Mouse (Mus musculus) myocyte (in vitro differentiated cells): Measurements from ENCODE around the gene Mfsd11. TPM values are rescaled to one million over a fixed set of nuclear protein-coding genes. Genes with fewer than 3 reads are reported as not detected.

Source experiments
- H3K27me3 ChIP-seq: one replicate; pipeline ENCODE4 v1.6.1; 2011; ENCODE audit not compliant: control insufficient read depth, insufficient read depth, insufficient read length
- H3K36me3 ChIP-seq: one replicate; pipeline ENCODE4 v1.6.1; 2011; ENCODE audit not compliant: control insufficient read depth, insufficient read depth
- H3K4me2 ChIP-seq: one replicate; pipeline ENCODE4 v1.6.1; 2011; ENCODE audit warnings: low read depth, control low read depth
- H3K4me3 ChIP-seq: one replicate; pipeline ENCODE4 v1.5.1; 2011; ENCODE audit warnings: mild to moderate bottlenecking, control low read depth, moderate library complexity
- H3K79me2 ChIP-seq: one replicate; pipeline ENCODE4 v1.6.1; 2011; ENCODE audit not compliant: control insufficient read depth, insufficient read depth
- H3ac ChIP-seq: one replicate; pipeline ENCODE4 v1.6.1; 2011; ENCODE audit not compliant: control insufficient read depth, insufficient read length
- CEBPB ChIP-seq: IDR thresholded peaks from 2 replicates; pipeline ENCODE4 v1.6.1; 2011; ENCODE audit warnings: mild to moderate bottlenecking, moderate library complexity; ENCODE audit not compliant: poor library complexity, insufficient read depth, severe bottlenecking
- E2F4 ChIP-seq: IDR thresholded peaks from one replicate; pipeline ENCODE4 v1.6.1; 2011; ENCODE audit warnings: mild to moderate bottlenecking, control low read depth, moderate library complexity; ENCODE audit not compliant: insufficient read depth
- MAX ChIP-seq: IDR thresholded peaks from one replicate; pipeline ENCODE4 v1.6.1; 2011; ENCODE audit warnings: low read depth, mild to moderate bottlenecking, control low read depth
- MYOD1 ChIP-seq, 3 experiments: IDR thresholded peaks; one replicate each; pipeline ENCODE4 v1.6.1; 2011; ENCODE audit warnings: control low read depth in 2 of 3, low read depth in 2 of 3, mild to moderate bottlenecking in 2 of 3, moderate library complexity in 1 of 3; ENCODE audit not compliant: insufficient read length in 2 of 3, control insufficient read depth in 1 of 3
- MYOG ChIP-seq, 3 experiments: IDR thresholded peaks; one replicate each; pipeline ENCODE4 v1.6.1; 2011; ENCODE audit warnings: control low read depth in 2 of 3, low read depth in 2 of 3, mild to moderate bottlenecking in 2 of 3; ENCODE audit not compliant: insufficient read length in 2 of 3, control insufficient read depth in 1 of 3, insufficient read depth in 1 of 3
- POLR2A ChIP-seq: IDR thresholded peaks from one replicate; pipeline ENCODE4 v1.6.1; 2011; ENCODE audit warnings: low read depth, mild to moderate bottlenecking, control low read depth, moderate library complexity; ENCODE audit not compliant: insufficient read length
- POLR2AphosphoS2 ChIP-seq: IDR thresholded peaks from one replicate; pipeline ENCODE4 v1.6.1; 2011; ENCODE audit warnings: low read depth, control low read depth; ENCODE audit not compliant: insufficient read length
- REST ChIP-seq: IDR thresholded peaks from one replicate; pipeline ENCODE4 v1.6.1; 2011; ENCODE audit warnings: mild to moderate bottlenecking, control low read depth, moderate library complexity; ENCODE audit not compliant: insufficient read depth, insufficient read length
- SRF ChIP-seq: IDR thresholded peaks from one replicate; pipeline ENCODE4 v1.6.1; 2011; ENCODE audit warnings: low read depth; ENCODE audit not compliant: control insufficient read depth, insufficient read length
- TCF12 ChIP-seq: IDR thresholded peaks from one replicate; pipeline ENCODE4 v1.6.1; 2011; ENCODE audit warnings: mild to moderate bottlenecking, control low read depth; ENCODE audit not compliant: poor library complexity, insufficient read depth, severe bottlenecking
- TCF3 ChIP-seq: IDR thresholded peaks from one replicate; pipeline ENCODE4 v1.6.1; 2011; ENCODE audit warnings: low read depth, control low read depth; ENCODE audit not compliant: insufficient read length
- USF1 ChIP-seq: IDR thresholded peaks from one replicate; pipeline ENCODE4 v1.6.1; 2011; ENCODE audit warnings: low read depth, mild to moderate bottlenecking, control low read depth, moderate library complexity
- polyA plus RNA-seq: library from polyadenylated mRNA; unstranded; fragments of >200 nt; fragmentation: generic; extraction: Trizol; gene quantifications from one replicate; pipeline ENCODE4 v1.2.1, GENCODE M21; 2012; ENCODE audit warnings: missing spikeins

The Mfsd11 gene
- polyA plus RNA-seq, 1 experiment: 40.0 TPM

GRCm38 (mm10) chr11:116826550-116827504 is 25.4 kb upstream of the Mfsd11 start:
- TF ChIP-seq TCF3 (no peak), SRF (no peak), E2F4 (no peak), POLR2A (peak; percentile 42), MYOG (IDR thresholded peaks at IDR 0.05; ENCODE audit: control insufficient read depth in 1 of 3, insufficient read depth in 1 of 3, insufficient read length in 2 of 3, low read depth in 2 of 3) (peak in 1 of 3 experiments; percentile 54), REST (no peak), USF1 (no peak), MYOD1 (IDR thresholded peaks at IDR 0.05; ENCODE audit: control insufficient read depth in 1 of 3, insufficient read length in 2 of 3, low read depth in 2 of 3) (peak in 1 of 3 experiments; percentile 37), POLR2AphosphoS2 (no peak)
- H3K4me2 ChIP-seq: peak overlapping the region; percentile 90
- H3ac ChIP-seq: peak overlapping the region; percentile 59
- H3K79me2 ChIP-seq: peaks cover 60% of the 10 kb centered on the region
- no peaks in the 10 kb centered on the region for H3K27me3 ChIP-seq
- H3K4me3 ChIP-seq: peak overlapping the region; percentile 61
- no peaks in the 10 kb centered on the region for H3K36me3 ChIP-seq

DNA sequence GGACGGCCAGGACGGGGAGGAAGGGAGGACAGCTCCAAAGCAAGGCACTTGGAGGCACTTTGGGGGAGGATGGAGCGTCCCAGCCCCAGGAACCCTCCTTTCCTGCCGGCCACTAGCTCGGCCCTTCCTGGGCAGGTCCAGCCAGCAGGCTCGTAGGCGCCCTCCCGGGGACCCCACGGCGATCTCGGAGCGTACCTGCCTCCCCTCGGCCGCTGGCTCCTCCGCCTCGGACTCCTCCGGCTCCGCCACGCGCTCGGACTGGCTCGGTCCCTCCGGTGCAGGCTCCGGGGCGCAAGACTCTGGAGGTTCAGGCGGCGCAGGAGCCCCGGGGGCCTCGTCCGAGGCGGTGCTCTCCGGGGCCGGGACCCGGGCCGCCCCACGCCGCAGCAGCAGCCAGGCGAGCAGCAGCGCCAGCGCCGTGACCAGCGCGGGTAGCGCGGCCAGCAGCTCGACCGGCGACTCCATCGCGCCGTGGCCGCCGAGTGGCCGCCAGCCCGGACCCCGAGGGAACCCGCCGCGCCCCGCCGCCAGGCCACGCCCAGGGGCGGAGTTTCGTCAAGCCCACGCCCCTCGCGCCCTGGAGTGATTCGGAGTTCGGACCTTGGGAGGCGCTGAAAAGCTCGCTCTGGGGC is 24.6 kb upstream of the Mfsd11 start, which contains the start of gene Mxra7:
Gene Mxra7 (minus strand): TSS at position 513 of the 632 bp plus-strand sequence.
- TF ChIP-seq SRF (no peak), MYOD1 (IDR thresholded peaks at IDR 0.05; ENCODE audit: control insufficient read depth in 1 of 3, insufficient read length in 2 of 3, low read depth in 2 of 3) (no peak), MYOG (IDR thresholded peaks at IDR 0.05; ENCODE audit: control insufficient read depth in 1 of 3, insufficient read depth in 1 of 3, insufficient read length in 2 of 3, low read depth in 2 of 3) (peak in 1 of 3 experiments; percentile 24), TCF12 (no peak), USF1 (no peak), REST (no peak), CEBPB (no peak), TCF3 (peak; percentile 27), E2F4 (no peak), MAX (no peak), POLR2A (peak; percentile 99), POLR2AphosphoS2 (peak; percentile 99)
- peak within 1 kb of the TSS; percentile 59 for H3ac ChIP-seq
- peak within 1 kb of the TSS; percentile 61 for H3K4me3 ChIP-seq
- H3K36me3 ChIP-seq: no peaks in the 10 kb centered on the region
- peak within 1 kb of the TSS; percentile 90 for H3K4me2 ChIP-seq
- H3K27me3 ChIP-seq: no peaks in the 10 kb centered on the region
- H3K79me2 ChIP-seq: peaks cover 52% of the 10 kb centered on the region

- H3K27me3 ChIP-seq: no peaks in the 10 kb centered on the region
- H3K4me2 ChIP-seq: no peak overlapping the region
- H3ac ChIP-seq: no peak overlapping the region
- peaks cover 11% of the 10 kb centered on the region for H3K79me2 ChIP-seq
- H3K4me3 ChIP-seq: no peak overlapping the region
- no peak for TF ChIP-seq CEBPB
- TF ChIP-seq SRF: no peak
- TF ChIP-seq MYOD1 (IDR thresholded peaks at IDR 0.05; ENCODE audit: control insufficient read depth in 1 of 3, insufficient read length in 2 of 3, low read depth in 2 of 3): no peak
- TF ChIP-seq TCF12: no peak
- TF ChIP-seq TCF3: no peak
- no peak for TF ChIP-seq E2F4
- no peak for TF ChIP-seq POLR2AphosphoS2
- TF ChIP-seq MAX: no peak
- TF ChIP-seq USF1: no peak
- no peak for TF ChIP-seq REST
- TF ChIP-seq POLR2A: no peak
- peaks cover 26% of the 10 kb centered on the region for H3K36me3 ChIP-seq
These were observed 20.0 kb upstream of the Mfsd11 start for GRCm38 (mm10) chr11:116832172-116832685.

DNA sequence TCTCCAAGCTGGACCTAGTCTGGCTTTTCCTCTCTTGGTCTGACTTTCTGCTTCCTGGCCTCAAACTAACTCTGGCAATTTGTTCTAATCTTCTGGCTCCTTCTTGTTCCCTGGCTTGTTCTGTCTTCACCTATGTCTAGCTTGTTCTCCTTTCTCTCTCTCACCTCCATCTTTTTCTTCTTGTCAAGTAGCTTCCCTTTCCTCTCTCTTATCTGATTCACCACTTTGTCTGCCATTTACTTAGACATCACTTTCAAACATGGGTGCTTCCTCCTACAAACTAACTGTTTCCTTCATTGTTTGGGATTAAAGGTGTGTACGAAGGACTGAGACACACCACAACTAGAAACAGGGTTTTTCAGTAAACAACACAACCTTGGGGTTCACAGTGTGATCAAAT is 17.3 kb upstream of the Mfsd11 start:
- TF ChIP-seq POLR2AphosphoS2 (no peak), CEBPB (no peak), MYOD1 (IDR thresholded peaks at IDR 0.05; ENCODE audit: control insufficient read depth in 1 of 3, insufficient read length in 2 of 3, low read depth in 2 of 3) (no peak), POLR2A (no peak), MAX (no peak), MYOG (IDR thresholded peaks at IDR 0.05; ENCODE audit: control insufficient read depth in 1 of 3, insufficient read depth in 1 of 3, insufficient read length in 2 of 3, low read depth in 2 of 3) (no peak), USF1 (no peak), E2F4 (no peak), REST (no peak), TCF12 (no peak), TCF3 (no peak), SRF (no peak)
- peaks cover 19% of the 10 kb centered on the region for H3K79me2 ChIP-seq
- no peak overlapping the region for H3K4me2 ChIP-seq
- H3K27me3 ChIP-seq: no peaks in the 10 kb centered on the region
- H3ac ChIP-seq: no peak overlapping the region
- no peak overlapping the region for H3K4me3 ChIP-seq
- H3K36me3 ChIP-seq: peaks cover 41% of the 10 kb centered on the region
